Mouse (Mus musculus): Measurements from ENCODE around the gene Stom. TPM values are rescaled to one million over a fixed set of nuclear protein-coding genes. Genes with fewer than 3 reads are reported as not detected.

Gene Stom
- polyA plus RNA-seq, 1 experiment from 2014 or later: 61.2 TPM

GRCm38 (mm10) chr2:35345984-35346383, 9.2 kb upstream of the Stom start:
- 58% methylated on average over 2 of the region's 2 CpGs for WGBS
- Histone ChIP-seq H3K9me3 (ENCODE audit: control insufficient read depth, low read depth, low read length) (no peaks in the 10 kb centered on the region), H3K4me3 (ENCODE audit: low read depth, low read length) (no peak overlapping the region), H3K36me3 (ENCODE audit: control insufficient read depth, insufficient read depth, low read length) (no peaks in the 10 kb centered on the region), H3K27me3 (ENCODE audit: control insufficient read depth, insufficient read depth, low read length) (no peaks in the 10 kb centered on the region), H3K27ac (ENCODE audit: low read length) (no peak overlapping the region), H3K9ac (replicated peaks; ENCODE audit: low read depth, low read length) (no peak overlapping the region), H3K4me2 (replicated peaks; ENCODE audit: low read depth, low read length) (no peak overlapping the region), H3K4me1 (ENCODE audit: control insufficient read depth, insufficient read depth, low read length) (no peaks in the 10 kb centered on the region)
- no peak for ATAC-seq (ENCODE audit: insufficient number of reproducible peaks, insufficient read depth, low FRiP score, low read depth)

GRCm38 (mm10) chr2:35342605-35343004, 5.8 kb upstream of the Stom start:
- no peaks in the 10 kb centered on the region for H3K9me3 ChIP-seq (ENCODE audit: control insufficient read depth, low read depth, low read length)
- H3K27me3 ChIP-seq (ENCODE audit: control insufficient read depth, insufficient read depth, low read length): no peaks in the 10 kb centered on the region
- WGBS: 72% methylated on average over 3 of the region's 3 CpGs
- H3K4me1 ChIP-seq (ENCODE audit: control insufficient read depth, insufficient read depth, low read length): peaks cover 2% of the 10 kb centered on the region; the same call in 1 of the 2 replicates
- H3K9ac ChIP-seq (replicated peaks; ENCODE audit: low read depth, low read length): no peak overlapping the region
- no peak for ATAC-seq (ENCODE audit: insufficient number of reproducible peaks, insufficient read depth, low FRiP score, low read depth)
- H3K27ac ChIP-seq (ENCODE audit: low read length): no peak overlapping the region
- H3K36me3 ChIP-seq (ENCODE audit: control insufficient read depth, insufficient read depth, low read length): no peaks in the 10 kb centered on the region
- no peak overlapping the region for H3K4me2 ChIP-seq (replicated peaks; ENCODE audit: low read depth, low read length)
- no peak overlapping the region for H3K4me3 ChIP-seq (ENCODE audit: low read depth, low read length)

GRCm38 (mm10) chr2:35338707-35339106, 1.9 kb upstream of the Stom start:
- 62% methylated on average over 6 of the region's 6 CpGs for WGBS
- ATAC-seq (ENCODE audit: insufficient number of reproducible peaks, insufficient read depth, low FRiP score, low read depth): no peak

GRCm38 (mm10) chr2:35338036-35338435, 1.3 kb upstream of the Stom start:
- no peak for ATAC-seq (ENCODE audit: insufficient number of reproducible peaks, insufficient read depth, low FRiP score, low read depth)
- H3K36me3 ChIP-seq (ENCODE audit: control insufficient read depth, insufficient read depth, low read length): no peaks in the 10 kb centered on the region
- WGBS: 63% methylated on average over 1 of the region's 1 CpGs
- no peaks in the 10 kb centered on the region for H3K9me3 ChIP-seq (ENCODE audit: control insufficient read depth, low read depth, low read length)
- peaks cover 6% of the 10 kb centered on the region; the same call in 1 of the 2 replicates for H3K4me1 ChIP-seq (ENCODE audit: control insufficient read depth, insufficient read depth, low read length)
- H3K27ac ChIP-seq (ENCODE audit: low read length): peak overlapping the region; percentile 1; the same call in 1 of the 2 replicates
- H3K4me2 ChIP-seq (replicated peaks; ENCODE audit: low read depth, low read length): no peak overlapping the region
- no peak overlapping the region for H3K9ac ChIP-seq (replicated peaks; ENCODE audit: low read depth, low read length)
- no peak overlapping the region for H3K4me3 ChIP-seq (ENCODE audit: low read depth, low read length)
- H3K27me3 ChIP-seq (ENCODE audit: control insufficient read depth, insufficient read depth, low read length): no peaks in the 10 kb centered on the region

More at GRCm38 (mm10) chr2:35338707-35339106, 1.9 kb upstream of the Stom start:
- Histone ChIP-seq H3K9ac (replicated peaks; ENCODE audit: low read depth, low read length) (no peak overlapping the region), H3K36me3 (ENCODE audit: control insufficient read depth, insufficient read depth, low read length) (no peaks in the 10 kb centered on the region), H3K4me1 (ENCODE audit: control insufficient read depth, insufficient read depth, low read length) (peaks cover 6% of the 10 kb centered on the region; the same call in 1 of the 2 replicates), H3K27me3 (ENCODE audit: control insufficient read depth, insufficient read depth, low read length) (no peaks in the 10 kb centered on the region), H3K4me3 (ENCODE audit: low read depth, low read length) (no peak overlapping the region), H3K4me2 (replicated peaks; ENCODE audit: low read depth, low read length) (no peak overlapping the region), H3K9me3 (ENCODE audit: control insufficient read depth, low read depth, low read length) (no peaks in the 10 kb centered on the region), H3K27ac (ENCODE audit: low read length) (peak overlapping the region; percentile 1; the same call in 1 of the 2 replicates)

GRCm38 (mm10) chr2:35337419-35337818, 643 bp upstream of the Stom start:
- no peak overlapping the region for H3K9ac ChIP-seq (replicated peaks; ENCODE audit: low read depth, low read length)
- peaks cover 6% of the 10 kb centered on the region; the same call in 1 of the 2 replicates for H3K4me1 ChIP-seq (ENCODE audit: control insufficient read depth, insufficient read depth, low read length)
- peak overlapping the region; percentile 83; the same call in 1 of the 2 replicates for H3K4me3 ChIP-seq (ENCODE audit: low read depth, low read length)
- peak overlapping the region; percentile 98 for H3K4me2 ChIP-seq (replicated peaks; ENCODE audit: low read depth, low read length)
- 47% methylated on average over 10 of the region's 10 CpGs for WGBS
- no peak for ATAC-seq (ENCODE audit: insufficient number of reproducible peaks, insufficient read depth, low FRiP score, low read depth)
- peak overlapping the region; percentile 91 for H3K27ac ChIP-seq (ENCODE audit: low read length)
- H3K36me3 ChIP-seq (ENCODE audit: control insufficient read depth, insufficient read depth, low read length): no peaks in the 10 kb centered on the region
- H3K9me3 ChIP-seq (ENCODE audit: control insufficient read depth, low read depth, low read length): no peaks in the 10 kb centered on the region
- H3K27me3 ChIP-seq (ENCODE audit: control insufficient read depth, insufficient read depth, low read length): no peaks in the 10 kb centered on the region

GRCm38 (mm10) chr2:35335620-35336019, 1.2 kb downstream of the Stom start:
- 6% methylated on average over 7 of the region's 7 CpGs for WGBS
- Histone ChIP-seq H3K36me3 (ENCODE audit: control insufficient read depth, insufficient read depth, low read length) (no peaks in the 10 kb centered on the region), H3K27ac (ENCODE audit: low read length) (no peak overlapping the region; the same call in 1 of the 2 replicates), H3K4me2 (replicated peaks; ENCODE audit: low read depth, low read length) (peak overlapping the region; percentile 98), H3K4me3 (ENCODE audit: low read depth, low read length) (peak overlapping the region; percentile 83), H3K4me1 (ENCODE audit: control insufficient read depth, insufficient read depth, low read length) (peaks cover 6% of the 10 kb centered on the region; the same call in 1 of the 2 replicates), H3K9me3 (ENCODE audit: control insufficient read depth, low read depth, low read length) (no peaks in the 10 kb centered on the region), H3K9ac (replicated peaks; ENCODE audit: low read depth, low read length) (peak overlapping the region; percentile 67; the same call in 1 of the 2 replicates), H3K27me3 (ENCODE audit: control insufficient read depth, insufficient read depth, low read length) (no peaks in the 10 kb centered on the region)
- no peak for ATAC-seq (ENCODE audit: insufficient number of reproducible peaks, insufficient read depth, low FRiP score, low read depth)

GRCm38 (mm10) chr2:35333670-35334069, 3.1 kb downstream of the Stom start:
- H3K4me2 ChIP-seq (replicated peaks; ENCODE audit: low read depth, low read length): no peak overlapping the region
- no peak for ATAC-seq (ENCODE audit: insufficient number of reproducible peaks, insufficient read depth, low FRiP score, low read depth)
- H3K27ac ChIP-seq (ENCODE audit: low read length): no peak overlapping the region
- H3K9ac ChIP-seq (replicated peaks; ENCODE audit: low read depth, low read length): no peak overlapping the region
- H3K36me3 ChIP-seq (ENCODE audit: control insufficient read depth, insufficient read depth, low read length): no peaks in the 10 kb centered on the region
- no peaks in the 10 kb centered on the region for H3K9me3 ChIP-seq (ENCODE audit: control insufficient read depth, low read depth, low read length)
- H3K27me3 ChIP-seq (ENCODE audit: control insufficient read depth, insufficient read depth, low read length): no peaks in the 10 kb centered on the region
- peaks cover 6% of the 10 kb centered on the region; the same call in 1 of the 2 replicates for H3K4me1 ChIP-seq (ENCODE audit: control insufficient read depth, insufficient read depth, low read length)
- H3K4me3 ChIP-seq (ENCODE audit: low read depth, low read length): no peak overlapping the region

- Histone ChIP-seq H3K27ac (ENCODE audit: low read length) (no peak overlapping the region), H3K27me3 (ENCODE audit: control insufficient read depth, insufficient read depth, low read length) (no peaks in the 10 kb centered on the region), H3K36me3 (ENCODE audit: control insufficient read depth, insufficient read depth, low read length) (no peaks in the 10 kb centered on the region), H3K9ac (replicated peaks; ENCODE audit: low read depth, low read length) (no peak overlapping the region), H3K9me3 (ENCODE audit: control insufficient read depth, low read depth, low read length) (no peaks in the 10 kb centered on the region), H3K4me3 (ENCODE audit: low read depth, low read length) (no peak overlapping the region), H3K4me2 (replicated peaks; ENCODE audit: low read depth, low read length) (no peak overlapping the region), H3K4me1 (ENCODE audit: control insufficient read depth, insufficient read depth, low read length) (peaks cover 7% of the 10 kb centered on the region; the same call in 1 of the 2 replicates)
- WGBS: 65% methylated on average over 2 of the region's 2 CpGs
- ATAC-seq (ENCODE audit: insufficient number of reproducible peaks, insufficient read depth, low FRiP score, low read depth): no peak
Measured at GRCm38 (mm10) chr2:35331205-35331604, 5.6 kb downstream of the Stom start.

GRCm38 (mm10) chr2:35329061-35329460, 7.7 kb downstream of the Stom start:
- 77% methylated on average over 2 of the region's 2 CpGs for WGBS
- no peaks in the 10 kb centered on the region; the same call in 1 of the 2 replicates for H3K36me3 ChIP-seq (ENCODE audit: control insufficient read depth, insufficient read depth, low read length)
- H3K4me3 ChIP-seq (ENCODE audit: low read depth, low read length): no peak overlapping the region
- H3K9me3 ChIP-seq (ENCODE audit: control insufficient read depth, low read depth, low read length): no peaks in the 10 kb centered on the region
- no peak overlapping the region for H3K27ac ChIP-seq (ENCODE audit: low read length)
- H3K4me1 ChIP-seq (ENCODE audit: control insufficient read depth, insufficient read depth, low read length): peaks cover 7% of the 10 kb centered on the region; the same call in 1 of the 2 replicates
- no peak for ATAC-seq (ENCODE audit: insufficient number of reproducible peaks, insufficient read depth, low FRiP score, low read depth)
- no peaks in the 10 kb centered on the region for H3K27me3 ChIP-seq (ENCODE audit: control insufficient read depth, insufficient read depth, low read length)
- H3K4me2 ChIP-seq (replicated peaks; ENCODE audit: low read depth, low read length): no peak overlapping the region
- H3K9ac ChIP-seq (replicated peaks; ENCODE audit: low read depth, low read length): no peak overlapping the region

All from stomach, embryonic 14.5 days (tissue).